Mouse (Mus musculus) small intestine, adult 2 months (tissue): ENCODE measurements around the gene Csf1. TPM values are rescaled to one million over a fixed set of nuclear protein-coding genes. Genes with fewer than 3 reads are reported as not detected.
"Not testable (repeated sequence)": the region's sequence is repeated elsewhere in the genome, so short reads cannot be mapped to it uniquely, and the experiment has no call there.

Experiments
- H3K27ac ChIP-seq: fragments of 200-500 bp; 2 replicates; pipeline ENCODE4 v1.5.1; 2012; ENCODE audit warnings: low read depth, low read length, control low read depth, inconsistent platforms; ENCODE audit not compliant: insufficient read depth
- H3K27me3 ChIP-seq: fragments of 200-500 bp; 2 replicates; pipeline ENCODE4 v1.6.1; 2012; ENCODE audit warnings: mild to moderate bottlenecking, moderate library complexity, low read length, inconsistent platforms; ENCODE audit not compliant: control insufficient read depth, insufficient read depth
- H3K36me3 ChIP-seq: fragments of 200-500 bp; 2 replicates; pipeline ENCODE4 v1.6.1; 2012; ENCODE audit warnings: mild to moderate bottlenecking, low read length, control low read depth, inconsistent platforms; ENCODE audit not compliant: control insufficient read depth, insufficient read depth
- H3K4me1 ChIP-seq: fragments of 200-500 bp; 2 replicates; pipeline ENCODE4 v1.6.1; 2012; ENCODE audit warnings: low read length, inconsistent platforms, mixed read lengths; ENCODE audit not compliant: control insufficient read depth, insufficient read depth, insufficient read length
- H3K4me3 ChIP-seq: fragments of 200-500 bp; 2 replicates; pipeline ENCODE4 v1.5.1; 2012; ENCODE audit warnings: low read depth, mild to moderate bottlenecking, control low read depth, inconsistent platforms, low read length, moderate library complexity
- CTCF ChIP-seq: fragments of 200-500 bp; IDR thresholded peaks from 2 replicates; pipeline ENCODE4 v1.5.1; 2012; ENCODE audit warnings: low read depth, mild to moderate bottlenecking, control low read depth, inconsistent platforms, low read length, moderate library complexity, mixed read lengths; ENCODE audit not compliant: insufficient replicate concordance, insufficient read length; ENCODE audit errors: extremely low read depth
- POLR2A ChIP-seq: fragments of 200-500 bp; IDR thresholded peaks from 2 replicates; pipeline ENCODE4 v1.6.1; 2012; ENCODE audit warnings: low read depth, mild to moderate bottlenecking, control low read depth, inconsistent platforms, low read length, moderate library complexity
- WGBS: fragments of 180-500 bp; shearing (Covaris S2); methylation state at CpG from one replicate; pipeline ENCODE4 v1.1.7; 2018; 5-methylcytosine and 5-hydroxymethylcytosine counted together
- polyA plus RNA-seq: library from polyadenylated mRNA; depleted of rRNA; stranded (reverse); fragments of >200 nt; gene quantifications from 2 replicates; pipeline ENCODE4 v1.2.3, GENCODE M21; 2012

The Csf1 gene
- polyA plus RNA-seq, 1 experiment = 9.7 TPM

GRCm38 (mm10) chr3:107740578-107741207, 19.6 kb downstream of the Csf1 start:
- no peak overlapping the region for H3K4me3 ChIP-seq
- WGBS = 60% methylated on average over 6 of the region's 6 CpGs
- H3K27me3 ChIP-seq = no peaks in the 10 kb centered on the region
- no peaks in the 10 kb centered on the region; the same call in 1 of the 2 replicates for H3K36me3 ChIP-seq
- H3K27ac ChIP-seq = no peak overlapping the region
- H3K4me1 ChIP-seq = peaks cover 19% of the 10 kb centered on the region
- TF ChIP-seq POLR2A (no peak), CTCF (no peak)

- H3K27ac ChIP-seq = no peak overlapping the region
- TF ChIP-seq CTCF (no peak), POLR2A (no peak)
- no peak overlapping the region for H3K4me3 ChIP-seq
- 77% methylated on average over 2 of the region's 2 CpGs for whole genome bisulfite sequencing
- peaks cover 19% of the 10 kb centered on the region for H3K4me1 ChIP-seq
- H3K27me3 ChIP-seq = no peaks in the 10 kb centered on the region
- no peaks in the 10 kb centered on the region; the same call in 1 of the 2 replicates for H3K36me3 ChIP-seq
These were observed 20.3 kb downstream of the Csf1 start for GRCm38 (mm10) chr3:107739966-107740365.

GRCm38 (mm10) chr3:107739456-107739855, 20.8 kb downstream of the Csf1 start:
- peaks cover 19% of the 10 kb centered on the region for H3K4me1 ChIP-seq
- TF ChIP-seq CTCF (no peak), POLR2A (no peak)
- 90% methylated on average over 3 of the region's 3 CpGs for WGBS
- no peaks in the 10 kb centered on the region; the same call in 1 of the 2 replicates for H3K36me3 ChIP-seq
- no peaks in the 10 kb centered on the region for H3K27me3 ChIP-seq
- H3K27ac ChIP-seq = no peak overlapping the region
- H3K4me3 ChIP-seq = no peak overlapping the region

- Histone ChIP-seq H3K27me3 (no peaks in the 10 kb centered on the region), H3K27ac (no peak overlapping the region), H3K4me3 (no peak overlapping the region), H3K4me1 (peaks cover 17% of the 10 kb centered on the region), H3K36me3 (no peaks in the 10 kb centered on the region; the same call in 1 of the 2 replicates)
- 83% methylated on average over 1 of the region's 1 CpGs for WGBS
- TF ChIP-seq POLR2A = no peak
- TF ChIP-seq CTCF = no peak
These were observed 21.6 kb downstream of the Csf1 start for GRCm38 (mm10) chr3:107738620-107739019.

GRCm38 (mm10) chr3:107737609-107738190, 22.6 kb downstream of the Csf1 start:
- Histone ChIP-seq H3K4me1 (peaks cover 12% of the 10 kb centered on the region), H3K27me3 (no peaks in the 10 kb centered on the region), H3K27ac (no peak overlapping the region), H3K36me3 (no peaks in the 10 kb centered on the region; the same call in 1 of the 2 replicates), H3K4me3 (no peak overlapping the region)
- WGBS = 80% methylated on average over 1 of the region's 1 CpGs
- no peak for TF ChIP-seq CTCF
- no peak for TF ChIP-seq POLR2A

GRCm38 (mm10) chr3:107735620-107736019, 24.6 kb downstream of the Csf1 start:
- not testable (repeated sequence) for H3K4me1 ChIP-seq, H3K36me3 ChIP-seq, H3K4me3 ChIP-seq, H3K27ac ChIP-seq, H3K27me3 ChIP-seq
- WGBS = 92% methylated on average over 13 of the region's 13 CpGs

GRCm38 (mm10) chr3:107733329-107733728, 26.9 kb downstream of the Csf1 start:
- WGBS = 97% methylated on average over 1 of the region's 1 CpGs
- Histone ChIP-seq H3K4me1 (no peaks in the 10 kb centered on the region), H3K27me3 (no peaks in the 10 kb centered on the region), H3K4me3 (no peak overlapping the region), H3K36me3 (no peaks in the 10 kb centered on the region), H3K27ac (no peak overlapping the region)
- TF ChIP-seq CTCF (no peak), POLR2A (no peak)
